In genomic region chrX:99141079-99141478, GRCm38 (mm10) we compare ENCODE assay signal across 8 mouse cellular contexts. TPM values are rescaled to one million over a fixed set of nuclear protein-coding genes. Genes with fewer than 3 reads are reported as not detected.
DNase-seq lines count a peak whose midpoint lies in the region; ATAC-seq and TF ChIP-seq lines count a peak whose summit lies in the region.

No protein-coding gene starts in this region.

- no peak for ATAC-seq in heart, embryonic 13.5 days (ENCODE audit: extremely low read depth, insufficient number of reproducible peaks, low FRiP score, low TSS enrichment)
- peak; percentile 64 for ATAC-seq in lung, embryonic 15.5 days (ENCODE audit: borderline replicate concordance, extremely low read depth, low FRiP score, low TSS enrichment)
- peak; percentile 78 for ATAC-seq in stomach, postnatal 0 days (ENCODE audit: low FRiP score, low TSS enrichment)
- ATAC-seq in erythroblast, adult 5-6 weeks (replicated peaks; ENCODE audit: low FRiP score, poor library complexity, severe bottlenecking), result no peak

- 0 out of 2 replicates have a peak overlapping the region, but pooled peaks have one; percentile 24 for H3K9ac ChIP-seq in heart, embryonic 13.5 days
- no peak overlapping the region for H3K9ac ChIP-seq in lung, embryonic 15.5 days
- no peak overlapping the region for H3K9ac ChIP-seq in stomach, postnatal 0 days (ENCODE audit: low read length)

- no peak for TF ChIP-seq EP300 in stomach, postnatal 0 days (optimal IDR thresholded peaks at IDR 0.05)

- WGBS in heart, embryonic 13.5 days, result 64% methylated on average over 8 of the region's 8 CpGs
- WGBS in heart, embryonic 10.5 days, result 80% methylated on average over 8 of the region's 8 CpGs
- 47% methylated on average over 8 of the region's 8 CpGs for WGBS in forebrain, embryonic 10.5 days
- WGBS in lung, embryonic 15.5 days, result 38% methylated on average over 8 of the region's 8 CpGs
- WGBS in stomach, postnatal 0 days, result 57% methylated on average over 6 of the region's 8 CpGs

- H3K27ac ChIP-seq in heart, embryonic 13.5 days (replicated peaks), result no peak overlapping the region
- no peak overlapping the region for H3K27ac ChIP-seq in heart, embryonic 10.5 days
- H3K27ac ChIP-seq in forebrain, embryonic 10.5 days, result peak overlapping the region; percentile 95
- H3K27ac ChIP-seq in lung, embryonic 15.5 days, result 0 out of 2 replicates have a peak overlapping the region, but pooled peaks have one; percentile 33
- H3K27ac ChIP-seq in stomach, postnatal 0 days (replicated peaks), result peak overlapping the region; percentile 40

- no peak for TF ChIP-seq CTCF in stomach, postnatal 0 days (IDR thresholded peaks at IDR 0.05; ENCODE audit: low read depth)

- H3K4me1 ChIP-seq in heart, embryonic 13.5 days, result peaks cover 50% of the 10 kb centered on the region
- peaks cover 33% of the 10 kb centered on the region for H3K4me1 ChIP-seq in heart, embryonic 10.5 days
- H3K4me1 ChIP-seq in forebrain, embryonic 10.5 days, result peaks cover 79% of the 10 kb centered on the region
- peaks cover 31% of the 10 kb centered on the region for H3K4me1 ChIP-seq in lung, embryonic 15.5 days
- H3K4me1 ChIP-seq in stomach, postnatal 0 days (replicated peaks; ENCODE audit: control insufficient read depth, insufficient read depth), result no peaks in the 10 kb centered on the region

- no peaks in the 10 kb centered on the region for H3K9me3 ChIP-seq in heart, embryonic 13.5 days
- H3K9me3 ChIP-seq in heart, embryonic 10.5 days, result no peaks in the 10 kb centered on the region
- no peaks in the 10 kb centered on the region for H3K9me3 ChIP-seq in forebrain, embryonic 10.5 days
- no peaks in the 10 kb centered on the region for H3K9me3 ChIP-seq in lung, embryonic 15.5 days
- H3K9me3 ChIP-seq in stomach, postnatal 0 days (ENCODE audit: control insufficient read depth, low read length), result no peaks in the 10 kb centered on the region

- peaks cover 25% of the 10 kb centered on the region; the same call in 1 of the 2 replicates for H3K27me3 ChIP-seq in heart, embryonic 13.5 days (replicated peaks)
- H3K27me3 ChIP-seq in heart, embryonic 10.5 days (ENCODE audit: insufficient read depth, poor library complexity, severe bottlenecking), result peaks cover 58% of the 10 kb centered on the region; the same call in 1 of the 2 replicates
- peaks cover 99% of the 10 kb centered on the region for H3K27me3 ChIP-seq in forebrain, embryonic 10.5 days (ENCODE audit: poor library complexity, severe bottlenecking)
- no peaks in the 10 kb centered on the region for H3K27me3 ChIP-seq in lung, embryonic 15.5 days
- H3K27me3 ChIP-seq in stomach, postnatal 0 days (ENCODE audit: control insufficient read depth, insufficient read depth, low read length), result no peaks in the 10 kb centered on the region

- DNase-seq in heart, embryonic 10.5 days (ENCODE audit: low spot score), result no peak
- no peak for DNase-seq in forebrain, embryonic 10.5 days (ENCODE audit: extremely low spot score, low spot score)
- peak; percentile 52 for DNase-seq in kidney, adult 9 months
- DNase-seq in stomach, postnatal 0 days (ENCODE audit: low spot score), result peak; percentile 66
- DNase-seq in cerebellum, adult 9-11 months, result no peak

- H3K4me3 ChIP-seq in heart, embryonic 13.5 days, result 0 out of 2 replicates have a peak overlapping the region, but pooled peaks have one; percentile 74
- no peak overlapping the region for H3K4me3 ChIP-seq in heart, embryonic 10.5 days
- peak overlapping the region; percentile 77 for H3K4me3 ChIP-seq in forebrain, embryonic 10.5 days
- H3K4me3 ChIP-seq in lung, embryonic 15.5 days, result peak overlapping the region; percentile 8; the same call in 1 of the 2 replicates
- H3K4me3 ChIP-seq in stomach, postnatal 0 days (ENCODE audit: low read depth, low read length), result no peak overlapping the region

- peak overlapping the region; percentile 73 for H3K4me2 ChIP-seq in heart, embryonic 13.5 days
- peak overlapping the region; percentile 64 for H3K4me2 ChIP-seq in lung, embryonic 15.5 days
- H3K4me2 ChIP-seq in stomach, postnatal 0 days (replicated peaks; ENCODE audit: low read depth), result peak overlapping the region; percentile 57

- H3K36me3 ChIP-seq in heart, embryonic 13.5 days, result peaks cover 13% of the 10 kb centered on the region
- H3K36me3 ChIP-seq in heart, embryonic 10.5 days, result peaks cover 13% of the 10 kb centered on the region
- peaks cover 66% of the 10 kb centered on the region for H3K36me3 ChIP-seq in forebrain, embryonic 10.5 days (replicated peaks)
- peaks cover 5% of the 10 kb centered on the region; the same call in 1 of the 2 replicates for H3K36me3 ChIP-seq in lung, embryonic 15.5 days
- H3K36me3 ChIP-seq in stomach, postnatal 0 days (ENCODE audit: control insufficient read depth, insufficient read depth, low read length), result no peaks in the 10 kb centered on the region

RNA-seq across cellular contexts. Expression of gene Efnb1, which starts 5.1 kb away (rescaled TPM):
- polyA plus RNA-seq in heart, embryonic 13.5 days (2015; fragmentation: Nextera tagmentation; extraction: Ambion mirVana), result 20.6 and 20.8 TPM in 2 replicates
- 20.3 and 33.1 TPM in 2 replicates for polyA plus RNA-seq in heart, embryonic 10.5 days (2016; fragmentation: Nextera tagmentation; extraction: Ambion mirVana)
- polyA plus RNA-seq in forebrain, embryonic 10.5 days (2016; fragmentation: Nextera tagmentation; extraction: Ambion mirVana), result 71.3 and 72.2 TPM in 2 replicates
- polyA plus RNA-seq in lung, embryonic 15.5 days (2015; fragmentation: Nextera tagmentation; extraction: Ambion mirVana), result 44.1 and 47.3 TPM in 2 replicates
- polyA plus RNA-seq in stomach, postnatal 0 days (2015; fragmentation: Nextera tagmentation; extraction: Ambion mirVana), result 18.3 and 19.3 TPM in 2 replicates
- total RNA-seq in erythroblast, adult 5-6 weeks (2015; ENCODE audit: low replicate concordance), result 0.21 TPM in 1 of 2 replicates, not detected in the other
- total RNA-seq in erythroblast, adult 5-6 weeks (2017; ENCODE audit: low replicate concordance), result 0.28 TPM in 1 of 2 replicates, not detected in the other

Comparison
In these comparisons a context has a peak if more than half of its experiments do, and no peak if none do; other contexts are left out.
1. H3K4me3 ChIP-seq: peak in heart, embryonic 13.5 days (single experiment), forebrain, embryonic 10.5 days (single experiment) and lung, embryonic 15.5 days (single experiment); none in heart, embryonic 10.5 days (single experiment) and stomach, postnatal 0 days (single experiment).
2. ATAC-seq: peak in lung, embryonic 15.5 days (single experiment) and stomach, postnatal 0 days (single experiment); none in heart, embryonic 13.5 days (single experiment) and erythroblast, adult 5-6 weeks (single experiment).
3. H3K27ac ChIP-seq: peak in forebrain, embryonic 10.5 days (single experiment), lung, embryonic 15.5 days (single experiment) and stomach, postnatal 0 days (single experiment); none in heart, embryonic 13.5 days (single experiment) and heart, embryonic 10.5 days (single experiment).
4. DNase-seq: peak in kidney, adult 9 months (single experiment) and stomach, postnatal 0 days (single experiment); none in heart, embryonic 10.5 days (single experiment), forebrain, embryonic 10.5 days (single experiment) and cerebellum, adult 9-11 months (single experiment).
5. Peak in every context shown above with its lines, with median percentiles within 50 percentile points of each other: H3K4me2 ChIP-seq.